Mouse (Mus musculus): ENCODE results near the gene Lin7b. TPM values are rescaled to one million over a fixed set of nuclear protein-coding genes. Genes with fewer than 3 reads are reported as not detected.

Lin7b gene
- total and polyA plus RNA-seq, 3 experiments, result 1.3 to 3.8 TPM; not detected in 1

- H3K79me2 ChIP-seq (ENCODE audit: control insufficient read depth, insufficient read depth, low read length, poor library complexity), result peaks cover 1% of the 10 kb centered on the region; the same call in 1 of the 2 replicates
- DNase-seq (ENCODE audit: low read depth, low spot score), result no peak
- no peaks in the 10 kb centered on the region for H3K9me3 ChIP-seq (replicated peaks; ENCODE audit: insufficient read depth, low read length)
- H3K9ac ChIP-seq (ENCODE audit: control insufficient read depth, low read depth, low read length, poor library complexity, severe bottlenecking), result no peak overlapping the region
- TF ChIP-seq HCFC1 (IDR thresholded peaks at IDR 0.05; ENCODE audit: low read depth, low read length) (no peak), EP300 (IDR thresholded peaks at IDR 0.05; ENCODE audit: low read depth in 1 of 2, low read length in 2 of 2) (no peak), SIN3A (IDR thresholded peaks at IDR 0.05; ENCODE audit: low read length) (no peak), ZC3H11A (IDR thresholded peaks at IDR 0.05; ENCODE audit: low read depth, low read length) (no peak), MYB (IDR thresholded peaks at IDR 0.05; ENCODE audit: low read depth, low read length) (no peak), MAX (IDR thresholded peaks at IDR 0.05; ENCODE audit: low read length) (no peak), SMC3 (IDR thresholded peaks at IDR 0.05; ENCODE audit: low read depth, low read length) (no peak), GABPA (IDR thresholded peaks at IDR 0.05; ENCODE audit: low read depth, low read length) (no peak)
- peaks cover 0 to 5% of the 10 kb centered on the region in 2 experiments; a peak in 1 of 4 replicates for H3K36me3 ChIP-seq (ENCODE audit: control insufficient read depth in 1 of 2, insufficient read depth in 2 of 2, low read length in 2 of 2)
- no peak overlapping the region for H3K27ac ChIP-seq (ENCODE audit: control insufficient read depth, low read depth, low read length)
- H3K4me1 ChIP-seq (ENCODE audit: control insufficient read depth in 1 of 2, insufficient read depth in 2 of 2, low read length in 2 of 2), result peaks cover 6 to 31% of the 10 kb centered on the region in 2 experiments
- H3K4me3 ChIP-seq (ENCODE audit: control insufficient read depth in 1 of 2, insufficient read depth in 1 of 2, low read depth in 2 of 2, low read length in 2 of 2), result no peak overlapping the region
- no peaks in the 10 kb centered on the region for H3K27me3 ChIP-seq (ENCODE audit: control insufficient read depth in 1 of 2, insufficient read depth in 2 of 2, low read length in 2 of 2)
These were observed 32.9 kb downstream of the Lin7b start for GRCm38 (mm10) chr7:45337469-45337868.

GRCm38 (mm10) chr7:45336319-45336718 is 34.1 kb downstream of the Lin7b start:
- Histone ChIP-seq H3K4me1 (ENCODE audit: control insufficient read depth in 1 of 2, insufficient read depth in 2 of 2, low read length in 2 of 2) (peaks cover 6 to 26% of the 10 kb centered on the region in 2 experiments), H3K27me3 (ENCODE audit: control insufficient read depth in 1 of 2, insufficient read depth in 2 of 2, low read length in 2 of 2) (no peaks in the 10 kb centered on the region), H3K9ac (ENCODE audit: control insufficient read depth, low read depth, low read length, poor library complexity, severe bottlenecking) (no peak overlapping the region), H3K4me3 (ENCODE audit: control insufficient read depth in 1 of 2, insufficient read depth in 1 of 2, low read depth in 2 of 2, low read length in 2 of 2) (no peak overlapping the region), H3K9me3 (replicated peaks; ENCODE audit: insufficient read depth, low read length) (no peaks in the 10 kb centered on the region), H3K79me2 (ENCODE audit: control insufficient read depth, insufficient read depth, low read length, poor library complexity) (peaks cover 1% of the 10 kb centered on the region; the same call in 1 of the 2 replicates), H3K27ac (ENCODE audit: control insufficient read depth, low read depth, low read length) (no peak overlapping the region), H3K36me3 (ENCODE audit: control insufficient read depth in 1 of 2, insufficient read depth in 2 of 2, low read length in 2 of 2) (peaks cover 0 to 5% of the 10 kb centered on the region in 2 experiments; a peak in 1 of 4 replicates)
- TF ChIP-seq NRF1 (IDR thresholded peaks at IDR 0.05; ENCODE audit: insufficient read depth, low read depth, low read length, poor library complexity, severe bottlenecking), result no peak
- no peak for TF ChIP-seq MXI1 (IDR thresholded peaks at IDR 0.05; ENCODE audit: low read depth, low read length)
- no peak for TF ChIP-seq ELF1 (IDR thresholded peaks at IDR 0.05; ENCODE audit: low read depth, low read length)
- TF ChIP-seq ZKSCAN1 (IDR thresholded peaks at IDR 0.05; ENCODE audit: low read depth, low read length), result no peak
- no peak for TF ChIP-seq JUND (IDR thresholded peaks at IDR 0.05; ENCODE audit: low read depth, low read length)
- no peak for TF ChIP-seq TCF12 (IDR thresholded peaks at IDR 0.05; ENCODE audit: low read depth, low read length)
- TF ChIP-seq GATA1 (IDR thresholded peaks at IDR 0.05; ENCODE audit: low read depth, low read length), result no peak
- TF ChIP-seq MYC (IDR thresholded peaks at IDR 0.05; ENCODE audit: low read depth, low read length), result no peak
- no peak for TF ChIP-seq MYB (IDR thresholded peaks at IDR 0.05; ENCODE audit: low read depth, low read length)
- DNase-seq (ENCODE audit: low read depth, low spot score), result peak; percentile 25

All from MEL (cell line).